Mouse (Mus musculus): Measurements from ENCODE around the gene Nr1h4. TPM values are rescaled to one million over a fixed set of nuclear protein-coding genes. Genes with fewer than 3 reads are reported as not detected.

Gene Nr1h4
- polyA plus RNA-seq, 1 experiment, result 0.19 TPM

GRCm38 (mm10) chr10:89404936-89405335, 128.4 kb downstream of the Nr1h4 start:
- TF ChIP-seq CTCF (IDR thresholded peaks at IDR 0.05; ENCODE audit: insufficient read depth, low read length) (no peak), POLR2A (IDR thresholded peaks at IDR 0.05; ENCODE audit: borderline replicate concordance, extremely low read depth, low read depth, low read length) (no peak)
- no peak for DNase-seq
- H3K4me3 ChIP-seq (replicated peaks; ENCODE audit: extremely low read depth, low read depth, low read length), result no peak overlapping the region
- WGBS, result 72% methylated on average over 4 of the region's 4 CpGs
- no peaks in the 10 kb centered on the region for H3K4me1 ChIP-seq (ENCODE audit: control insufficient read depth, insufficient read depth, low read length)

Other genes starting within 250 kb of the Nr1h4 start
- gene Ano4, start 188.8 kb downstream of the Nr1h4 start, polyA plus RNA-seq (2012; rRNA removed), result 0.12 and 0.27 TPM in 2 replicates
- gene Gas2l3, start 89.6 kb downstream of the Nr1h4 start, polyA plus RNA-seq (2012; rRNA removed), result 0.49 and 0.61 TPM in 2 replicates
- not detected in 2 replicates for gene Slc17a8, start 87.7 kb upstream of the Nr1h4 start, polyA plus RNA-seq (2012; rRNA removed)
- gene Scyl2, start 152.7 kb upstream of the Nr1h4 start, polyA plus RNA-seq (2012; rRNA removed), result 10.6 and 16.0 TPM in 2 replicates
- 0.71 and 1.7 TPM in 2 replicates for gene Actr6, start 198.7 kb upstream of the Nr1h4 start, polyA plus RNA-seq (2012; rRNA removed)
- gene Uhrf1bp1l, start 211.4 kb upstream of the Nr1h4 start, polyA plus RNA-seq (2012; rRNA removed), result 20.5 and 27.3 TPM in 2 replicates

Measured in lung, adult 2 months (tissue).